Mouse (Mus musculus) limb, embryonic 11.5 days (tissue): ENCODE measurements at regions not wholly inside any gene's neighbourhood (a gene's known extent, or its start where the extent isn't known, plus 50 kb on each side); places are given as distances from the start of the nearest gene placed in this dataset.
A peak's percentile ranks its signal among the peaks of the same experiment; 100 is the strongest.
"Not testable (repeated sequence)": the region's sequence is repeated elsewhere in the genome, so short reads cannot be mapped to it uniquely, and the experiment has no call there.

ENCODE experiments used
- ATAC-seq: fragments of 200-750 bp; cut with Nextera tagmentation; 2 replicates; pipeline ENCODE4 v1.8.0; 2017; ENCODE audit warnings: low read depth; ENCODE audit not compliant: insufficient number of reproducible peaks, low FRiP score, low TSS enrichment
- DNase-seq: peaks from one replicate; pipeline ENCODE4 v3.0.0-alpha.2; 2015; ENCODE audit warnings: low spot score
- H3K27ac ChIP-seq: fragments of 300-500 bp; sonication (generic); replicated peaks from 2 replicates; pipeline ENCODE4 v1.5.1; 2014; ENCODE audit warnings: low read depth, mild to moderate bottlenecking, low read length
- H3K27me3 ChIP-seq: fragments of 300-500 bp; sonication (generic); 2 replicates; pipeline ENCODE4 v1.6.1; 2014; ENCODE audit warnings: mild to moderate bottlenecking, low read length, mixed read lengths; ENCODE audit not compliant: control insufficient read depth, insufficient read depth
- H3K36me3 ChIP-seq: fragments of 300-500 bp; sonication (generic); 2 replicates; pipeline ENCODE4 v1.6.1; 2014; ENCODE audit warnings: mild to moderate bottlenecking, low read length, moderate library complexity, mixed read lengths; ENCODE audit not compliant: control insufficient read depth, insufficient read depth
- H3K4me1 ChIP-seq: fragments of 300-500 bp; sonication (generic); 2 replicates; pipeline ENCODE4 v1.6.1; 2014; ENCODE audit warnings: low read length, mixed read lengths; ENCODE audit not compliant: control insufficient read depth, insufficient read depth
- H3K4me2 ChIP-seq: fragments of 300-500 bp; sonication (generic); 2 replicates; pipeline ENCODE4 v1.6.1; 2014; ENCODE audit warnings: low read depth, mild to moderate bottlenecking, moderate library complexity; ENCODE audit not compliant: severe bottlenecking
- H3K4me3 ChIP-seq: fragments of 300-500 bp; sonication (generic); 2 replicates; pipeline ENCODE4 v1.5.1; 2014; ENCODE audit warnings: low read depth, low read length
- H3K9ac ChIP-seq: fragments of 300-500 bp; sonication (generic); 2 replicates; pipeline ENCODE4 v1.6.1; 2014; ENCODE audit warnings: mild to moderate bottlenecking, low read length
- H3K9me3 ChIP-seq: fragments of 300-500 bp; sonication (generic); 2 replicates; pipeline ENCODE4 v1.6.1; 2016; ENCODE audit warnings: low read length; ENCODE audit not compliant: control insufficient read depth
- WGBS: fragments of 180-500 bp; shearing (Covaris S2); extraction: QIAGEN DNeasy Blood & Tissue Kit; methylation state at CpG from one replicate; pipeline ENCODE4 v1.1.7; 2014; 5-methylcytosine and 5-hydroxymethylcytosine counted together

- not testable (repeated sequence) for ATAC-seq, H3K9ac ChIP-seq, H3K4me2 ChIP-seq, H3K4me3 ChIP-seq, H3K27ac ChIP-seq, DNase-seq, H3K4me1 ChIP-seq, H3K27me3 ChIP-seq, H3K9me3 ChIP-seq, H3K36me3 ChIP-seq
- 91% methylated on average over 2 of the region's 2 CpGs for WGBS
Measured at GRCm38 (mm10) chr7:77200903-77201302, 971.2 kb downstream of the Agbl1 start.

GRCm38 (mm10) chr7:77205604-77206003 is 975.9 kb downstream of the Agbl1 start:
- H3K27me3 ChIP-seq = no peaks in the 10 kb centered on the region
- no peak overlapping the region for H3K4me3 ChIP-seq
- H3K4me2 ChIP-seq = no peak overlapping the region
- 71% methylated on average over 3 of the region's 3 CpGs for WGBS
- ATAC-seq = no peak
- H3K4me1 ChIP-seq = no peaks in the 10 kb centered on the region
- no peaks in the 10 kb centered on the region for H3K9me3 ChIP-seq
- H3K27ac ChIP-seq = no peak overlapping the region
- H3K36me3 ChIP-seq = no peaks in the 10 kb centered on the region
- no peak for DNase-seq
- no peak overlapping the region for H3K9ac ChIP-seq

- H3K4me1 ChIP-seq = no peaks in the 10 kb centered on the region
- H3K9me3 ChIP-seq = no peaks in the 10 kb centered on the region
- no peaks in the 10 kb centered on the region for H3K27me3 ChIP-seq
- no peak overlapping the region for H3K4me3 ChIP-seq
- H3K27ac ChIP-seq = no peak overlapping the region
- no peak overlapping the region for H3K9ac ChIP-seq
- 70% methylated on average over 1 of the region's 1 CpGs for WGBS
- ATAC-seq = no peak
- H3K4me2 ChIP-seq = no peak overlapping the region
- no peak for DNase-seq
- no peaks in the 10 kb centered on the region for H3K36me3 ChIP-seq
Measured at GRCm38 (mm10) chr7:77249391-77249790, 1019.7 kb downstream of the Agbl1 start.

GRCm38 (mm10) chr7:77287657-77288056 is 1058.0 kb downstream of the Agbl1 start:
- Histone ChIP-seq H3K36me3 (no peaks in the 10 kb centered on the region), H3K9me3 (no peaks in the 10 kb centered on the region), H3K4me1 (no peaks in the 10 kb centered on the region), H3K27me3 (no peaks in the 10 kb centered on the region), H3K4me3 (no peak overlapping the region), H3K4me2 (no peak overlapping the region), H3K9ac (no peak overlapping the region), H3K27ac (no peak overlapping the region)
- DNase-seq (peak; percentile 22), ATAC-seq (no peak)
- 42% methylated on average over 4 of the region's 4 CpGs for WGBS

GRCm38 (mm10) chr7:77294984-77295642 is 1065.4 kb downstream of the Agbl1 start:
- Histone ChIP-seq H3K4me1 (no peaks in the 10 kb centered on the region), H3K4me3 (no peak overlapping the region), H3K4me2 (no peak overlapping the region), H3K9me3 (no peaks in the 10 kb centered on the region), H3K36me3 (no peaks in the 10 kb centered on the region), H3K27me3 (no peaks in the 10 kb centered on the region), H3K9ac (no peak overlapping the region), H3K27ac (no peak overlapping the region)
- ATAC-seq = no peak
- DNase-seq = no peak
- WGBS = 32% methylated on average over 5 of the region's 5 CpGs

DNA sequence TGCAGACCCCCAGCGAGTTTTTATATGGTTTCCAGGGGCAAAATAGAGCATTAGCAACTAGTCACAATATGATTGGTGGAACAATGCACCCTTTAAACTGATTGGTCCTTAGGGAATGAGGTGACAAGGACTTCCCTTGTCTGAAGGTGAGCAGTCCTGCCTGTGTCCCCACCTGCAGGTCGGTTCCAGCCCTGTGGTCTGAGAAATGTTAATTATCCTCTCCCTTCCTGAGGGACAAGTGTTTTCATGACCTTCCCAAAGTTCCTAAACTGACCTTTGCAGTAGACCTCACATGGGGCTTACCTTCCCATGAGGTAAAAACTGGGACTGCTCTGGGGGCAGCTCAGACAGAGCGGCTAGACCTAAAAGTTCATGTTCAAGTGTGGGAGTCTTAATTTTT is 1073.5 kb downstream of the Agbl1 start:
- ATAC-seq (no peak), DNase-seq (peak; percentile 22)
- no peak overlapping the region for H3K9ac ChIP-seq
- H3K4me2 ChIP-seq = no peak overlapping the region
- no peak overlapping the region for H3K27ac ChIP-seq
- no peaks in the 10 kb centered on the region for H3K27me3 ChIP-seq
- no peaks in the 10 kb centered on the region for H3K9me3 ChIP-seq
- no peak overlapping the region for H3K4me3 ChIP-seq
- no peaks in the 10 kb centered on the region for H3K36me3 ChIP-seq
- WGBS = 43% methylated on average over 3 of the region's 3 CpGs
- no peaks in the 10 kb centered on the region for H3K4me1 ChIP-seq

DNA sequence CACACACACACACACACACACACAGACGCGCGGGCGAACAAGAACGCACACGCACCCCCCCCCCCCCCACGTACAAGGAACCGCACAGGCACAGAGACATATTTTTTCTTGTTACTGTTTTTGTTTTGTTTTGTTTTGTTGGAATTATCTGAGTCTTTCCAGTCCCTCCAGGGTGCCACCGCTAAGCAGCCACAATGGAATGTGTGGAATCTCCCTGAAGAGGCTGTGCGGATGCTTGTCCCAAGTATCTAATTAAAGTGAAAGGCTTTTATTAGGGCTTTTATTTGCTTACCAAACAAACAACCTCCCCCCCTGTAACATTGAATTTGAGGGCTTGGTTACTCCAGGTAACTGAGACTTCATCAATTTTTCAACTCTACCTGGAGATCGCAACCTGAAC is 1074.2 kb downstream of the Agbl1 start:
- no peak overlapping the region for H3K4me3 ChIP-seq
- 14% methylated on average over 5 of the region's 11 CpGs for WGBS
- H3K9ac ChIP-seq = no peak overlapping the region
- H3K9me3 ChIP-seq = no peaks in the 10 kb centered on the region
- H3K27ac ChIP-seq = no peak overlapping the region
- H3K4me2 ChIP-seq = no peak overlapping the region
- H3K27me3 ChIP-seq = no peaks in the 10 kb centered on the region
- no peaks in the 10 kb centered on the region for H3K4me1 ChIP-seq
- DNase-seq (no peak), ATAC-seq (no peak)
- H3K36me3 ChIP-seq = no peaks in the 10 kb centered on the region

DNA sequence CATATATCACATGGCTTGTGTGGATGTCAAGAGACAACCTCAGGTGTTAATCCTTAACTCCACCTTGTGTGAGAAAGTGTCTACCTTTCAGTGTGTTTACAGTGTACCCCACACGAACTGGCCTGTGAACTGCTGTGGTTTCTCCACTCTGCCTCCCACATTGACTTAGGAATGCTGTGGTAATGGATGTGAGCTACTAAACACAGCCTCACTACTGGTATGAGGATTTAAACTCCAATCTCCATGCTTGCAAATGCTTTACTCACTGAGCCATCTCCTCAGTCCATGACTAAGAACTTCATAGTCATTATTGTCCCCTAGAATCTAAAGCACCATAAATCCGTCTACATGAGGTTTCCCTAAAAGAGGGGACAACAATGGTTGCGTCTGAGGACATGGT is 1075.8 kb downstream of the Agbl1 start:
- H3K4me1 ChIP-seq = no peaks in the 10 kb centered on the region
- no peak overlapping the region for H3K9ac ChIP-seq
- H3K9me3 ChIP-seq = no peaks in the 10 kb centered on the region
- H3K27me3 ChIP-seq = no peaks in the 10 kb centered on the region
- no peak overlapping the region for H3K27ac ChIP-seq
- no peaks in the 10 kb centered on the region for H3K36me3 ChIP-seq
- H3K4me2 ChIP-seq = no peak overlapping the region
- DNase-seq = no peak
- WGBS = 68% methylated on average over 3 of the region's 3 CpGs
- no peak for ATAC-seq
- no peak overlapping the region for H3K4me3 ChIP-seq

GRCm38 (mm10) chr7:77311661-77312060 is 1082.0 kb downstream of the Agbl1 start:
- no peak for DNase-seq
- Histone ChIP-seq H3K4me3 (no peak overlapping the region), H3K36me3 (no peaks in the 10 kb centered on the region)

More at GRCm38 (mm10) chr7:77311661-77312060, 1082.0 kb downstream of the Agbl1 start:
- no peak overlapping the region for H3K27ac ChIP-seq
- H3K27me3 ChIP-seq = no peaks in the 10 kb centered on the region
- H3K4me2 ChIP-seq = no peak overlapping the region
- no peaks in the 10 kb centered on the region for H3K9me3 ChIP-seq
- no peaks in the 10 kb centered on the region for H3K4me1 ChIP-seq
- H3K9ac ChIP-seq = no peak overlapping the region
- no peak for ATAC-seq
- 79% methylated on average over 2 of the region's 2 CpGs for WGBS
